Mouse (Mus musculus) neural tube, embryonic 13.5 days (tissue): Measurements from ENCODE around the gene Fgfr2. TPM values are rescaled to one million over a fixed set of nuclear protein-coding genes. Genes with fewer than 3 reads are reported as not detected.

ENCODE experiments used
- ATAC-seq: fragments of 200-750 bp; cut with Nextera tagmentation; 2 replicates; pipeline ENCODE4 v1.8.0; 2017; ENCODE audit warnings: low read depth, mild to moderate bottlenecking, moderate TSS enrichment, moderate library complexity
- H3K27ac ChIP-seq: fragments of 300-500 bp; sonication (generic); replicated peaks from 2 replicates; pipeline ENCODE4 v1.5.1; 2015; ENCODE audit warnings: moderate library complexity, mild to moderate bottlenecking, inconsistent platforms
- H3K27me3 ChIP-seq: fragments of 300-500 bp; sonication (generic); 2 replicates; pipeline ENCODE4 v1.6.1; 2015; ENCODE audit warnings: mild to moderate bottlenecking, inconsistent platforms
- H3K36me3 ChIP-seq: fragments of 300-500 bp; sonication (generic); 2 replicates; pipeline ENCODE4 v1.6.1; 2015; ENCODE audit warnings: mild to moderate bottlenecking, inconsistent platforms
- H3K4me1 ChIP-seq: fragments of 300-500 bp; sonication (generic); replicated peaks from 2 replicates; pipeline ENCODE4 v1.6.1; 2015; ENCODE audit warnings: inconsistent platforms
- H3K4me2 ChIP-seq: fragments of 300-500 bp; sonication (generic); 2 replicates; pipeline ENCODE4 v1.6.1; 2015; ENCODE audit warnings: inconsistent platforms, mild to moderate bottlenecking, moderate library complexity
- H3K4me3 ChIP-seq: fragments of 300-500 bp; sonication (generic); 2 replicates; pipeline ENCODE4 v1.5.1; 2015; ENCODE audit warnings: mild to moderate bottlenecking, inconsistent platforms
- H3K9ac ChIP-seq: fragments of 300-500 bp; sonication (generic); 2 replicates; pipeline ENCODE4 v1.6.1; 2015; ENCODE audit warnings: moderate library complexity, mild to moderate bottlenecking, inconsistent platforms
- H3K9me3 ChIP-seq: fragments of 300-500 bp; sonication (generic); 2 replicates; pipeline ENCODE4 v1.6.1; 2016; ENCODE audit warnings: inconsistent platforms
- WGBS: fragments of 180-500 bp; shearing (Covaris S2); methylation state at CpG from one replicate; pipeline ENCODE4 v1.1.7; 2015; 5-methylcytosine and 5-hydroxymethylcytosine counted together
- polyA plus RNA-seq: library from polyadenylated mRNA; unstranded; fragments of >200 nt; fragmentation: Nextera tagmentation; extraction: Ambion mirVana; gene quantifications from 2 replicates; pipeline ENCODE4 v1.2.1, GENCODE M21; 2015

Gene Fgfr2
- polyA plus RNA-seq, 1 experiment from 2014 or later: 22.9 TPM

GRCm38 (mm10) chr7:133139689-133140336 is 16.7 kb upstream of the Fgfr2 start:
- Histone ChIP-seq H3K36me3 (no peaks in the 10 kb centered on the region), H3K27me3 (no peaks in the 10 kb centered on the region), H3K9ac (no peak overlapping the region), H3K4me2 (no peak overlapping the region), H3K9me3 (no peaks in the 10 kb centered on the region), H3K4me1 (no peaks in the 10 kb centered on the region), H3K4me3 (no peak overlapping the region), H3K27ac (no peak overlapping the region)
- 81% methylated on average over 8 of the region's 8 CpGs for whole genome bisulfite sequencing
- no peak for ATAC-seq

GRCm38 (mm10) chr7:133133552-133133951 is 10.4 kb upstream of the Fgfr2 start:
- H3K27me3 ChIP-seq: no peaks in the 10 kb centered on the region
- no peak overlapping the region for H3K27ac ChIP-seq
- WGBS: 76% methylated on average over 5 of the region's 5 CpGs
- H3K9me3 ChIP-seq: 0 out of 2 replicates have a peak, but pooled peaks cover 4% of the 10 kb centered on the region
- no peak overlapping the region for H3K4me3 ChIP-seq
- no peak overlapping the region for H3K9ac ChIP-seq
- no peaks in the 10 kb centered on the region for H3K4me1 ChIP-seq
- H3K36me3 ChIP-seq: no peaks in the 10 kb centered on the region
- ATAC-seq: no peak
- no peak overlapping the region for H3K4me2 ChIP-seq

GRCm38 (mm10) chr7:133132702-133133101 is 9.6 kb upstream of the Fgfr2 start:
- H3K9ac ChIP-seq: no peak overlapping the region
- no peak overlapping the region for H3K27ac ChIP-seq
- H3K4me3 ChIP-seq: no peak overlapping the region
- ATAC-seq: no peak
- no peaks in the 10 kb centered on the region for H3K36me3 ChIP-seq
- WGBS: 94% methylated on average over 5 of the region's 5 CpGs
- H3K4me1 ChIP-seq: no peaks in the 10 kb centered on the region
- no peaks in the 10 kb centered on the region for H3K27me3 ChIP-seq
- H3K4me2 ChIP-seq: no peak overlapping the region
- H3K9me3 ChIP-seq: 0 out of 2 replicates have a peak, but pooled peaks cover 6% of the 10 kb centered on the region

GRCm38 (mm10) chr7:133124701-133125485 is 1.7 kb upstream of the Fgfr2 start:
- WGBS: 5% methylated on average over 34 of the region's 34 CpGs
- peaks cover 26% of the 10 kb centered on the region for H3K4me1 ChIP-seq
- peak overlapping the region; percentile 97 for H3K9ac ChIP-seq
- H3K27me3 ChIP-seq: peaks cover 10% of the 10 kb centered on the region; the same call in 1 of the 2 replicates
- H3K4me2 ChIP-seq: peak overlapping the region; percentile 95
- peak overlapping the region; percentile 98; the same call in 1 of the 2 replicates for H3K27ac ChIP-seq
- 0 out of 2 replicates have a peak, but pooled peaks cover 6% of the 10 kb centered on the region for H3K9me3 ChIP-seq
- ATAC-seq: no peak; the same call in 1 of the 2 replicates
- peak overlapping the region; percentile 94 for H3K4me3 ChIP-seq
- no peaks in the 10 kb centered on the region for H3K36me3 ChIP-seq

GRCm38 (mm10) chr7:133123999-133124700 is 1.0 kb upstream of the Fgfr2 start, which contains the start of gene Ctbp2:
Ctbp2 (minus strand) TSS chr7:133124354.
- H3K9me3 ChIP-seq: 0 out of 2 replicates have a peak, but pooled peaks cover 6% of the 10 kb centered on the region
- peaks cover 33% of the 10 kb centered on the region for H3K4me1 ChIP-seq
- peaks cover 10% of the 10 kb centered on the region; the same call in 1 of the 2 replicates for H3K27me3 ChIP-seq
- WGBS: under 1% methylated on average over 58 of the region's 59 CpGs
- peak within 1 kb of the TSS; percentile 98 for H3K27ac ChIP-seq
- peak within 1 kb of the TSS; percentile 95 for H3K4me2 ChIP-seq
- no peaks in the 10 kb centered on the region for H3K36me3 ChIP-seq
- peak within 1 kb of the TSS; percentile 97 for H3K9ac ChIP-seq
- H3K4me3 ChIP-seq: peak within 1 kb of the TSS; percentile 94
- peak; percentile 61 for ATAC-seq

GRCm38 (mm10) chr7:133122379-133123243 is 539 bp downstream of the Fgfr2 start:
- peak overlapping the region; percentile 98 for H3K27ac ChIP-seq
- peak overlapping the region; percentile 95 for H3K4me2 ChIP-seq
- WGBS: 1% methylated on average over 91 of the region's 102 CpGs
- peak overlapping the region; percentile 94 for H3K4me3 ChIP-seq
- no peaks in the 10 kb centered on the region for H3K36me3 ChIP-seq
- H3K4me1 ChIP-seq: peaks cover 49% of the 10 kb centered on the region
- peaks cover 10% of the 10 kb centered on the region; the same call in 1 of the 2 replicates for H3K27me3 ChIP-seq
- ATAC-seq: peak; percentile 36
- H3K9me3 ChIP-seq: no peaks in the 10 kb centered on the region
- H3K9ac ChIP-seq: peak overlapping the region; percentile 97

- Histone ChIP-seq H3K9ac (peak overlapping the region; percentile 97), H3K4me3 (peak overlapping the region; percentile 94), H3K4me2 (peak overlapping the region; percentile 95), H3K4me1 (peaks cover 57% of the 10 kb centered on the region), H3K27ac (peak overlapping the region; percentile 98), H3K27me3 (peaks cover 10% of the 10 kb centered on the region; the same call in 1 of the 2 replicates), H3K9me3 (no peaks in the 10 kb centered on the region), H3K36me3 (no peaks in the 10 kb centered on the region)
- under 1% methylated on average over 88 of the region's 94 CpGs for whole genome bisulfite sequencing
- ATAC-seq: peak; percentile 16; the same call in 1 of the 2 replicates
Observed at GRCm38 (mm10) chr7:133121661-133122378, 1.3 kb downstream of the Fgfr2 start.

GRCm38 (mm10) chr7:133121080-133121607 is 2.0 kb downstream of the Fgfr2 start:
- Histone ChIP-seq H3K27ac (peak overlapping the region; percentile 98), H3K9me3 (no peaks in the 10 kb centered on the region), H3K4me2 (peak overlapping the region; percentile 95), H3K4me3 (peak overlapping the region; percentile 94), H3K4me1 (peaks cover 63% of the 10 kb centered on the region), H3K36me3 (no peaks in the 10 kb centered on the region), H3K27me3 (peaks cover 5% of the 10 kb centered on the region; the same call in 1 of the 2 replicates), H3K9ac (peak overlapping the region; percentile 97)
- ATAC-seq: no peak
- under 1% methylated on average over 14 of the region's 14 CpGs for WGBS

- Histone ChIP-seq H3K27ac (peak overlapping the region; percentile 64), H3K4me1 (peaks cover 72% of the 10 kb centered on the region), H3K9me3 (no peaks in the 10 kb centered on the region), H3K9ac (peak overlapping the region; percentile 66), H3K4me3 (peak overlapping the region; percentile 94), H3K4me2 (peak overlapping the region; percentile 95), H3K27me3 (peaks cover 1% of the 10 kb centered on the region; the same call in 1 of the 2 replicates), H3K36me3 (no peaks in the 10 kb centered on the region)
- WGBS: 2% methylated on average over 15 of the region's 15 CpGs
- ATAC-seq: no peak
Observed at GRCm38 (mm10) chr7:133120221-133120751, 2.9 kb downstream of the Fgfr2 start.

- H3K4me1 ChIP-seq: peaks cover 85% of the 10 kb centered on the region
- H3K9me3 ChIP-seq: no peaks in the 10 kb centered on the region
- H3K27ac ChIP-seq: peak overlapping the region; percentile 54
- H3K4me3 ChIP-seq: no peak overlapping the region
- H3K36me3 ChIP-seq: no peaks in the 10 kb centered on the region
- peak overlapping the region; percentile 19 for H3K9ac ChIP-seq
- H3K27me3 ChIP-seq: no peaks in the 10 kb centered on the region
- ATAC-seq: no peak
- H3K4me2 ChIP-seq: peak overlapping the region; percentile 21
- 9% methylated on average over 2 of the region's 2 CpGs for WGBS
Observed at GRCm38 (mm10) chr7:133117815-133118214, 5.3 kb downstream of the Fgfr2 start.
